Mouse (Mus musculus): ENCODE measurements around the gene Cyp1a2. TPM values are rescaled to one million over a fixed set of nuclear protein-coding genes. Genes with fewer than 3 reads are reported as not detected.
A peak's percentile ranks its signal among the peaks of the same experiment; 100 is the strongest.
"Not testable (repeated sequence)": the region's sequence is repeated elsewhere in the genome, so short reads cannot be mapped to it uniquely, and the experiment has no call there.

Gene Cyp1a2
- polyA plus RNA-seq, 1 experiment from 2014 or later = 19.9 TPM

DNA sequence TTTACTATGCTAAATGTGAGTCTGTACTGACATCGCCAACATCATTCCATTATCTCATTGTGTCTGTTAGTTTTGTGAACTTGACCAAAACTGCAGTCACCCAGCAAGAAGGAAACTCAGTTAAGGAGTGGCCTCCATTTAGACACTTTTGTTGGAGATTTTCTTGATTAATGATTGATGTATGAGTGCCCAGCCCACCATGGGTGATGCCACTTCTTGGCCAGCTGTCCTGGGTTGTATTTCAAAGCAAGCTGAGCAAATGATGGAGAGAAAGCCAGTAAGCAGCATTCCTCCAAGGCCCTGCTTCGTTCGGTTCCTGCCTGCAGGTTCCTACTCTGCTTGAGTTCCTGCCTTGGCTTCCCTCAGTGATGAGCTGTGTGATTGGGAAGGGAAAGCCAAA is 37.2 kb upstream of the Cyp1a2 start:
- H3K4me3 ChIP-seq (ENCODE audit: low read depth, low read length) = no peak overlapping the region
- peaks cover 42% of the 10 kb centered on the region for H3K36me3 ChIP-seq (replicated peaks; ENCODE audit: insufficient read depth, low read length)
- no peak for DNase-seq
- H3K27me3 ChIP-seq (ENCODE audit: insufficient read depth, low read length) = no peaks in the 10 kb centered on the region
- 87% methylated on average over 3 of the region's 3 CpGs for WGBS (ENCODE audit: insufficient replicate concordance)
- H3K27ac ChIP-seq (ENCODE audit: low read depth) = no peak overlapping the region
- H3K4me2 ChIP-seq (ENCODE audit: low read depth, low read length) = no peak overlapping the region
- no peaks in the 10 kb centered on the region for H3K9me3 ChIP-seq (ENCODE audit: low read length)
- TF ChIP-seq EP300 (IDR thresholded peaks at IDR 0.05; ENCODE audit: low read depth) (no peak), CTCF (IDR thresholded peaks at IDR 0.05; ENCODE audit: low read depth) (no peak)
- no peak for ATAC-seq
- H3K4me1 ChIP-seq (ENCODE audit: insufficient read depth) = peaks cover 18% of the 10 kb centered on the region
- no peak overlapping the region for H3K9ac ChIP-seq (replicated peaks)

DNA sequence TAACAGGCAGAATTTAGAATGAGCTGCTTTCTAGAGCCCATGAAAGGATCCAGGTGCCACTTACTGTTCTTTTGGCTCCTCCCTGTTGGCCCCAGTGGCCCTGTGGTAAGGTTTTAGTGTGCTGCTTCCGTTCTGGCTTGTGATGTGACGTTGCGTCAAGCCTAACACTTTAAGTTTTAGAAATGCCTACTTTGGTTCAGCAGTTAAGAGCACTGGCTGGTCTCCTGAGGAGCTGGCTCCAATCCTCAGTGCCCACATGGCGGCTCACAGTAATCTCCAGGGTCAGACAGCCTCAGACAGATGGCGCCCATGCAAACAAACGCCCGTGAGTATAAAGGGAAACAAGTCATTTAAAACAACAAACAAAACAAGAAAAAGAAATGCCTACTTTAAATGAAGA is 34.9 kb upstream of the Cyp1a2 start:
- Histone ChIP-seq H3K36me3 (replicated peaks; ENCODE audit: insufficient read depth, low read length) (peaks cover 61% of the 10 kb centered on the region), H3K4me3 (ENCODE audit: low read depth, low read length) (no peak overlapping the region), H3K9ac (replicated peaks) (no peak overlapping the region), H3K27me3 (ENCODE audit: insufficient read depth, low read length) (no peaks in the 10 kb centered on the region), H3K4me1 (ENCODE audit: insufficient read depth) (peaks cover 12% of the 10 kb centered on the region), H3K9me3 (ENCODE audit: low read length) (no peaks in the 10 kb centered on the region), H3K4me2 (ENCODE audit: low read depth, low read length) (no peak overlapping the region), H3K27ac (ENCODE audit: low read depth) (no peak overlapping the region)
- DNase-seq = no peak
- ATAC-seq = no peak
- TF ChIP-seq CTCF (IDR thresholded peaks at IDR 0.05; ENCODE audit: low read depth) (no peak), EP300 (IDR thresholded peaks at IDR 0.05; ENCODE audit: low read depth) (no peak)
- WGBS (ENCODE audit: insufficient replicate concordance) = 87% methylated on average over 7 of the region's 7 CpGs

DNA sequence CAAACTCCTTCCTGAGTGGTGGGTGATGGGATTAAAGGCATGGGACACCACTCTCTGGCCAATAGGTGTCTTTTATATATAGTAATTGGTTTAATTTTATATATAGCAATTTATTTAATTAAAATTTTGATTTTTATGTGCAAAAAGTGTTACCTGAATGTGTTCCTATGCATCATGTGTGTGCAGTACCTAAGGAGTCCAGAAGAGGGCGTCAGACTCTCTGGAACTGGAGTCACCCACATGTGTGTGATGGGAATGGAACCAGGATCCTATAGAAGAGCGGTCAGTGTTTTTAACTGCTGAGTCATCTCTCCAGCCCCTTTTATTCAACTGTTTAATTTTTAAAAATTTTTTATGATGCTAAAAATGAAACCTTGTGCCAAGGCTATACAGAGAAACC is 28.7 kb upstream of the Cyp1a2 start:
- H3K4me2 ChIP-seq (ENCODE audit: low read depth, low read length) = no peak overlapping the region
- ATAC-seq (no peak), DNase-seq (no peak)
- H3K4me1 ChIP-seq (ENCODE audit: insufficient read depth) = peaks cover 3% of the 10 kb centered on the region; the same call in 1 of the 2 replicates
- no peaks in the 10 kb centered on the region for H3K9me3 ChIP-seq (ENCODE audit: low read length)
- WGBS (ENCODE audit: insufficient replicate concordance) = 74% methylated on average over 2 of the region's 2 CpGs
- no peak overlapping the region for H3K27ac ChIP-seq (ENCODE audit: low read depth)
- TF ChIP-seq EP300 (IDR thresholded peaks at IDR 0.05; ENCODE audit: low read depth) = no peak
- TF ChIP-seq CTCF (IDR thresholded peaks at IDR 0.05; ENCODE audit: low read depth) = peak; percentile 46
- H3K4me3 ChIP-seq (ENCODE audit: low read depth, low read length) = no peak overlapping the region
- H3K9ac ChIP-seq (replicated peaks) = no peak overlapping the region
- peaks cover 33% of the 10 kb centered on the region for H3K36me3 ChIP-seq (replicated peaks; ENCODE audit: insufficient read depth, low read length)
- no peaks in the 10 kb centered on the region for H3K27me3 ChIP-seq (ENCODE audit: insufficient read depth, low read length)

DNA sequence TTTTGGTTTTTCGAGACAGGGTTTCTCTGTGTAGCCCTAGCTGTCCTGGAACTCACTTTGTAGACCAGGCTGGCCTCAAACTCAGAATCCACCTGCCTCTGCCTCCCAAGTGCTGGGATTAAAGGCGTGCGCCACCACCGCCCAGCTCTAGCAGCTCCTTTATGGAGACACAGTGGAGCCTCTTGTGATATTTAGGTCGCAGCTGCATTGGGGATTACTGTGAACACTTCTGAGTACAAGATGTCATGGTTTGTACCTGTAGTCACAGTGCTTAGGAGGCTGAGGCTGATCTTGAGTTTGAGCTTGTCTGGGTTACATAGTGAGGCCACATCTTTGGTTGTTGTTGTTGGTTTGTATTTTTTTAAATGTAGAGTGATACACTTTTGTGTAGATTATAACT is 26.7 kb upstream of the Cyp1a2 start:
- H3K4me1 ChIP-seq (ENCODE audit: insufficient read depth); DNase-seq; H3K4me3 ChIP-seq (ENCODE audit: low read depth, low read length); ATAC-seq; H3K27me3 ChIP-seq (ENCODE audit: insufficient read depth, low read length); H3K9ac ChIP-seq (replicated peaks); H3K9me3 ChIP-seq (ENCODE audit: low read length): not testable (repeated sequence)
- Histone ChIP-seq H3K27ac (ENCODE audit: low read depth) (0 out of 2 replicates have a peak overlapping the region, but pooled peaks have one; percentile 13), H3K36me3 (replicated peaks; ENCODE audit: insufficient read depth, low read length) (peaks cover 17% of the 10 kb centered on the region), H3K4me2 (ENCODE audit: low read depth, low read length) (peak overlapping the region; percentile 26)
- 88% methylated on average over 4 of the region's 5 CpGs for WGBS (ENCODE audit: insufficient replicate concordance)

DNA sequence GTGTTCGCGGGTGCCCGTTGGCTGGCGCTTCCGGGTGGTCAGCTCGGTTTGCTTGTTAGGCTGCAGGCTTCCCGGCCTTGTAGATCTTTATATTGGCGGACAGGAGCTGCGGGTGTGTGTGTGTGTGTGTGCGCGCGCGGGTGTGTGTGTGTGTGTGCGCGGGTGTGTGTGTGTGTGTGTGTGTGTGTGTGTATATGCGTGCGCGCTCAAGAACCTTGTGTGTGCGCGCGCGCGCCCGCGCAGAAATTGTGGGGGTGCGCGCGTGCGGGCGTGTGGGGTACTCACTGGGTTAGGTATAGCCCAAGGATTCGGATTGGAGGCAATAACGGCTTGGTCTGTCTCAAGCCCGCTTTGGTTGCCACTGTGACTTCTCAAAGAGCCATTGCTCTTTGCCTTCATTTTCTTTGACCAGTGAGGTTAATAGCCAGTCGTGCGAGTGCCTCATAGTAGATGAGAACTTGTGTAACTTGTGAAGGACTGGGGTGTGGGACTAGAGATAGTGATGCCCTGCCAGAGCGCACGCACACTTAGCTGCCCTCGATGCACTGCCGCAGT is 25.3 kb upstream of the Cyp1a2 start:
- H3K27me3 ChIP-seq (ENCODE audit: insufficient read depth, low read length) = no peaks in the 10 kb centered on the region
- H3K9me3 ChIP-seq (ENCODE audit: low read length) = no peaks in the 10 kb centered on the region
- H3K4me2 ChIP-seq (ENCODE audit: low read depth, low read length) = peak overlapping the region; percentile 88
- WGBS (ENCODE audit: insufficient replicate concordance) = 2% methylated on average over 31 of the region's 39 CpGs
- peak; percentile 72 for DNase-seq
- H3K4me3 ChIP-seq (ENCODE audit: low read depth, low read length) = peak overlapping the region; percentile 97
- H3K9ac ChIP-seq (replicated peaks) = peak overlapping the region; percentile 93
- H3K27ac ChIP-seq (ENCODE audit: low read depth) = peak overlapping the region; percentile 97
- TF ChIP-seq EP300 (IDR thresholded peaks at IDR 0.05; ENCODE audit: low read depth) (no peak), CTCF (IDR thresholded peaks at IDR 0.05; ENCODE audit: low read depth) (no peak)
- ATAC-seq = peak; percentile 83
- H3K36me3 ChIP-seq (replicated peaks; ENCODE audit: insufficient read depth, low read length) = peaks cover 6% of the 10 kb centered on the region
- H3K4me1 ChIP-seq (ENCODE audit: insufficient read depth) = peaks cover 3% of the 10 kb centered on the region; the same call in 1 of the 2 replicates

DNA sequence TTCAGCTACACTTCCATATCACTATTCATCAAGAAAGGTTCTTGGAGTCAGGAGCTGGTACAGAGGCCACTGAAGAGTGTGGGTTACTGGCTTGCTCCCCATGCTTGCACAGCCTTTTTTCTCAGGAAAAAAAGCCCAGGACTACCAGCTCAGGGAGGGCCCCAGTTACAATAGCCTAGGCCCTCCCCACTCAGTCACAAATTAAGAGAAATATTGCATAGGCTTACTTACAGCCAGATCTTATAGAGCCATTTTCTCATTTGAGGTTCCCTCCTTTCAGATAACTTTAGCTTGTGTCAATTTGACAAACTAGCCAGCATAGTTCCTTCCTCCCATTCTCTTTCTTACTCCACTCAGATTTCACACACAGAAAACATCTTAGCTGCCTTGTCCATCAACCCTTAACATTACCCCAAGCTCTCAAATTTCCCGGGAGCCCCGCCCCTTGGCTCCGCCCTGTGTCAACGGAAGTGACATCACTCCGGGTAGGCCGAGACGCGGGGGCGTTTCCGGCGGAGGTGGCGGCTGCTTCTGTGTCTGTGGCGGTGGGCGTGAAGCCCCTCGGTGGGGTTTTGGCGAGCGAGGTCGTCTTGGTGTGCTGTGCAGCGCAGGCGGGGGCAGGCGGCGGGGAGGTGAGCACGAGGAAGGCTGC is 24.7 kb upstream of the Cyp1a2 start, which contains the start of gene Edc3:
Edc3 (plus strand) TSS at position 473 of the 652 bp plus-strand sequence.
- DNase-seq (peak; percentile 93), ATAC-seq (peak; percentile 89)
- Histone ChIP-seq H3K27ac (ENCODE audit: low read depth) (peak within 1 kb of the TSS; percentile 97), H3K9me3 (ENCODE audit: low read length) (no peaks in the 10 kb centered on the region), H3K4me1 (ENCODE audit: insufficient read depth) (peaks cover 3% of the 10 kb centered on the region; the same call in 1 of the 2 replicates), H3K4me3 (ENCODE audit: low read depth, low read length) (peak within 1 kb of the TSS; percentile 97), H3K9ac (replicated peaks) (peak within 1 kb of the TSS; percentile 93), H3K36me3 (replicated peaks; ENCODE audit: insufficient read depth, low read length) (peaks cover under 1% of the 10 kb centered on the region; the same call in 1 of the 2 replicates), H3K27me3 (ENCODE audit: insufficient read depth, low read length) (no peaks in the 10 kb centered on the region), H3K4me2 (ENCODE audit: low read depth, low read length) (peak within 1 kb of the TSS; percentile 88)
- WGBS (ENCODE audit: insufficient replicate concordance) = under 1% methylated on average over 23 of the region's 23 CpGs
- TF ChIP-seq EP300 (IDR thresholded peaks at IDR 0.05; ENCODE audit: low read depth) = no peak
- no peak for TF ChIP-seq CTCF (IDR thresholded peaks at IDR 0.05; ENCODE audit: low read depth)
